Mouse (Mus musculus) myocyte (in vitro differentiated cells): Measurements from ENCODE around the gene Stxbp5.

Experiments used
- E2F4 ChIP-seq: IDR thresholded peaks from one replicate; pipeline ENCODE4 v1.6.1; 2011; ENCODE audit warnings: mild to moderate bottlenecking, control low read depth, moderate library complexity; ENCODE audit not compliant: insufficient read depth
- MAX ChIP-seq: IDR thresholded peaks from one replicate; pipeline ENCODE4 v1.6.1; 2011; ENCODE audit warnings: low read depth, mild to moderate bottlenecking, control low read depth
- MYOD1 ChIP-seq, 3 experiments: IDR thresholded peaks; one replicate each; pipeline ENCODE4 v1.6.1; 2011; ENCODE audit warnings: control low read depth in 2 of 3, low read depth in 2 of 3, mild to moderate bottlenecking in 2 of 3, moderate library complexity in 1 of 3; ENCODE audit not compliant: insufficient read length in 2 of 3, control insufficient read depth in 1 of 3
- MYOG ChIP-seq, 3 experiments: IDR thresholded peaks; one replicate each; pipeline ENCODE4 v1.6.1; 2011; ENCODE audit warnings: control low read depth in 2 of 3, low read depth in 2 of 3, mild to moderate bottlenecking in 2 of 3; ENCODE audit not compliant: insufficient read length in 2 of 3, control insufficient read depth in 1 of 3, insufficient read depth in 1 of 3
- POLR2A ChIP-seq: IDR thresholded peaks from one replicate; pipeline ENCODE4 v1.6.1; 2011; ENCODE audit warnings: low read depth, mild to moderate bottlenecking, control low read depth, moderate library complexity; ENCODE audit not compliant: insufficient read length
- POLR2AphosphoS2 ChIP-seq: IDR thresholded peaks from one replicate; pipeline ENCODE4 v1.6.1; 2011; ENCODE audit warnings: low read depth, control low read depth; ENCODE audit not compliant: insufficient read length
- REST ChIP-seq: IDR thresholded peaks from one replicate; pipeline ENCODE4 v1.6.1; 2011; ENCODE audit warnings: mild to moderate bottlenecking, control low read depth, moderate library complexity; ENCODE audit not compliant: insufficient read depth, insufficient read length
- TCF3 ChIP-seq: IDR thresholded peaks from one replicate; pipeline ENCODE4 v1.6.1; 2011; ENCODE audit warnings: low read depth, control low read depth; ENCODE audit not compliant: insufficient read length
- USF1 ChIP-seq: IDR thresholded peaks from one replicate; pipeline ENCODE4 v1.6.1; 2011; ENCODE audit warnings: low read depth, mild to moderate bottlenecking, control low read depth, moderate library complexity

DNA sequence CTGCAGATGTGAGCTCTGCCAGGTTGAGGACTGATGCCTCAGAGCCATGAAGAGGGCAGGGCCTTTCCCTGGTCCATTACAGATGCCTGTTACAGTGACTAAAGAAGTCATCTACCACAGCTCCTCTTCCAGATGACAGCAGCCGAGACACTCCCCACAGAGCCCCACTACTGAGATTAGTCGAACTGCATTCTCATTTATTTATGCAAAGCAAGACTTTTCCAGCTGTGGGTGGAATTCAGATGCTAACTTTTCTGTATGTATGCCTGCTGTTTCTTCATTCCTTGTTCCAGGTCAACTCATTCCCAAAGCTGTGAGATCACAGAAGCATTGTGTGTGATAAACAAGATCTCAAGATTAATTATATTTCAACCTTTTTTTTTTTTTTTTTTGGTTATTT lies 97.8 kb downstream of the Stxbp5 start:
- TF ChIP-seq USF1 (no peak), REST (no peak), POLR2A (no peak), POLR2AphosphoS2 (no peak), MYOD1 (IDR thresholded peaks at IDR 0.05; ENCODE audit: control insufficient read depth in 1 of 3, insufficient read length in 2 of 3, low read depth in 2 of 3) (no peak), E2F4 (no peak), TCF3 (no peak), MYOG (IDR thresholded peaks at IDR 0.05; ENCODE audit: control insufficient read depth in 1 of 3, insufficient read depth in 1 of 3, insufficient read length in 2 of 3, low read depth in 2 of 3) (no peak), MAX (no peak)
